8 mouse cellular contexts compared by ENCODE assay signal in the genomic region with DNA sequence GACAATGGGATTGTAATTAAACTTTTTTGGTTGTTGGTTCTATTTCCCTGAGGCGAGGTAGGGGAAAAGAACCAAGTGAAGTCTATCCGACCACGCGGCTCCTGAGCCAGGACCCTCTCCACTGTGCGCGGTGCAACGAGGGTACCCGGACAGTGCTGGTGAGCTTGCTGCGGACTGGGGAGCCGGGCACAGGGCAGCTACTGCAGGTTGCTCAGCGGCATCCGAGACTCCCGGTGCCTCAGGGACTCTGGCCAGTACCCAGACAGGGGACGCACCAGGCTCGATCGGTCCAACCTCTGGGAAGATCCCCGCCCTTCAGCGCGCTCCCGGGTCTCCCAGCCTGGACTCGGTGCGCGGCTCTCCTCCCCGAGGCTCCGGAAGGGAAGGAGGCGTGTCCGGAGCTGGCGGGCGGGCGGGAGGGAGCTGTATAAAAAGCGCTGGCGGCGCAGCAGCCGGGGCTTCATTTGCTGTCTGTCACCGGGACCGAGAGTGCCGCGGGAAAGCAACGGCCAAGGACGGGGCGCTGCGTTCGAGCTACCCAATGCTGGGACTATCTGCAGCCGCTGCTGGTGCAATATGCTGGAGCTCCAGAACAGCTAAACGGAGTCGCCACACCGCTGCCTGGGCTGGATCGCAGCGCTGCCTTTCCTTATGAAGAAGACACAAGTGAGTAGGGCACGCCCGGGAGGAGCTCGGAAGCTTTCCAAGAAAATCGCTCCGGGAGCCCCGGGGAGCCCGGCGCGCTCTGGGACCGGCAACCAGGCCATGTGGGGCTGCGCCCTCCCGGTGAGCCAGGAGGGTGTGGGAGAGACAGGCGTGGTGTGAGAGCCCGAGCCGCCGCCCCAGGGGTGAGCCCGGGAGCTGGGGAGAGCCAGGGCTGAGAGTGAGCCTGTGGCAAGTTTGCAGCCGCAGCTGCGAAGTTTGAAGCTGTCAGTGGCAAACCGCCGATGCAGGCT. TPM values are rescaled to one million over a fixed set of nuclear protein-coding genes. Genes with fewer than 3 reads are reported as not detected.
A peak's percentile ranks its signal among the peaks of the same experiment; 100 is the strongest.
DNase-seq lines count a peak whose midpoint lies in the region; ATAC-seq and TF ChIP-seq lines count a peak whose summit lies in the region.

Kitl (plus strand) TSS at position 261 of the 956 bp plus-strand sequence.

- peaks cover 36% of the 10 kb centered on the region for H3K4me1 ChIP-seq in forebrain, embryonic 13.5 days
- H3K4me1 ChIP-seq in heart, embryonic 16.5 days (ENCODE audit: control insufficient read depth, insufficient read depth, low read length): peaks cover 22% of the 10 kb centered on the region
- no peaks in the 10 kb centered on the region for H3K4me1 ChIP-seq in liver, embryonic 16.5 days (ENCODE audit: control insufficient read depth, low read depth, low read length)
- peaks cover 33% of the 10 kb centered on the region for H3K4me1 ChIP-seq in neural tube, embryonic 13.5 days (replicated peaks)

- H3K4me2 ChIP-seq in forebrain, embryonic 13.5 days: peak within 1 kb of the TSS; percentile 99
- peak within 1 kb of the TSS; percentile 91 for H3K4me2 ChIP-seq in heart, embryonic 16.5 days (ENCODE audit: low read depth, low read length)
- H3K4me2 ChIP-seq in liver, embryonic 16.5 days (ENCODE audit: low read depth, low read length): peak within 1 kb of the TSS; percentile 47
- peak within 1 kb of the TSS; percentile 84 for H3K4me2 ChIP-seq in neural tube, embryonic 13.5 days

- peak within 1 kb of the TSS; percentile 71 for H3K4me3 ChIP-seq in C2C12 (ENCODE audit: insufficient read depth, poor library complexity, severe bottlenecking)
- H3K4me3 ChIP-seq in forebrain, embryonic 13.5 days: peak within 1 kb of the TSS; percentile 72
- peak within 1 kb of the TSS; percentile 65 for H3K4me3 ChIP-seq in heart, embryonic 16.5 days (ENCODE audit: low read length)
- peak within 1 kb of the TSS; percentile 61 for H3K4me3 ChIP-seq in liver, embryonic 16.5 days (ENCODE audit: low read depth, low read length)
- H3K4me3 ChIP-seq in neural tube, embryonic 13.5 days: peak within 1 kb of the TSS; percentile 58

- H3ac ChIP-seq in C2C12 (ENCODE audit: control insufficient read depth, insufficient read length, low read depth): peak within 1 kb of the TSS; percentile 68

- TF ChIP-seq POLR2A in brain, embryonic 14.5 days (IDR thresholded peaks at IDR 0.05; ENCODE audit: borderline replicate concordance, extremely low read depth, insufficient read depth, insufficient read length, poor library complexity, severe bottlenecking): peak; percentile 29; the same call in 1 of the 2 replicates

- peak within 1 kb of the TSS; percentile 78 for H3K9ac ChIP-seq in forebrain, embryonic 13.5 days
- peak within 1 kb of the TSS; percentile 88 for H3K9ac ChIP-seq in heart, embryonic 16.5 days (ENCODE audit: low read length)
- peak within 1 kb of the TSS; percentile 47 for H3K9ac ChIP-seq in liver, embryonic 16.5 days (ENCODE audit: low read depth, low read length)
- peak within 1 kb of the TSS; percentile 71 for H3K9ac ChIP-seq in neural tube, embryonic 13.5 days

- WGBS in forebrain, embryonic 13.5 days: under 1% methylated on average over 70 of the region's 70 CpGs
- WGBS in heart, embryonic 16.5 days: under 1% methylated on average over 67 of the region's 70 CpGs
- WGBS in liver, embryonic 16.5 days (ENCODE audit: insufficient replicate concordance): under 1% methylated on average over 60 of the region's 70 CpGs
- WGBS in neural tube, embryonic 13.5 days: under 1% methylated on average over 70 of the region's 70 CpGs

- H3K36me3 ChIP-seq in C2C12 (ENCODE audit: control insufficient read depth, insufficient read depth): no peaks in the 10 kb centered on the region
- H3K36me3 ChIP-seq in forebrain, embryonic 13.5 days (ENCODE audit: poor library complexity, severe bottlenecking): no peaks in the 10 kb centered on the region
- no peaks in the 10 kb centered on the region for H3K36me3 ChIP-seq in heart, embryonic 16.5 days (ENCODE audit: control insufficient read depth, insufficient read depth)
- no peaks in the 10 kb centered on the region for H3K36me3 ChIP-seq in liver, embryonic 16.5 days (ENCODE audit: control insufficient read depth, insufficient read depth)
- no peaks in the 10 kb centered on the region for H3K36me3 ChIP-seq in neural tube, embryonic 13.5 days

- TF ChIP-seq CTCF in C2C12 (IDR thresholded peaks at IDR 0.05; ENCODE audit: control insufficient read depth, insufficient read depth, insufficient read length): no peak
- TF ChIP-seq CTCF in brain, embryonic 14.5 days (IDR thresholded peaks at IDR 0.05; ENCODE audit: borderline replicate concordance, extremely low read depth, insufficient read depth, insufficient read length): no peak

- peaks cover 43% of the 10 kb centered on the region for H3K79me2 ChIP-seq in C2C12 (ENCODE audit: control insufficient read depth, insufficient read depth)

- peak; percentile 84 for DNase-seq in brain, embryonic 14.5 days (ENCODE audit: low read depth)
- DNase-seq in kidney, postnatal 25 days: peak; percentile 83 to 92
- peak; percentile 31 for DNase-seq in thymus, postnatal 4 days

- peaks cover 13% of the 10 kb centered on the region for H3K79me3 ChIP-seq in C2C12 (ENCODE audit: low read depth)

- peak within 1 kb of the TSS; percentile 70 for H3K27ac ChIP-seq in forebrain, embryonic 13.5 days
- peak within 1 kb of the TSS; percentile 89 for H3K27ac ChIP-seq in heart, embryonic 16.5 days (ENCODE audit: low read length)
- peak within 1 kb of the TSS; percentile 18 for H3K27ac ChIP-seq in liver, embryonic 16.5 days (ENCODE audit: low read length)
- H3K27ac ChIP-seq in neural tube, embryonic 13.5 days (replicated peaks): peak within 1 kb of the TSS; percentile 63

- no peaks in the 10 kb centered on the region for H3K27me3 ChIP-seq in C2C12 (ENCODE audit: control insufficient read depth, insufficient read depth, insufficient read length)
- peaks cover 28% of the 10 kb centered on the region for H3K27me3 ChIP-seq in forebrain, embryonic 13.5 days
- H3K27me3 ChIP-seq in heart, embryonic 16.5 days (ENCODE audit: control insufficient read depth, insufficient read depth, low read length): no peaks in the 10 kb centered on the region
- peaks cover 21% of the 10 kb centered on the region for H3K27me3 ChIP-seq in liver, embryonic 16.5 days (ENCODE audit: control insufficient read depth, insufficient read depth, low read depth, low read length)
- H3K27me3 ChIP-seq in neural tube, embryonic 13.5 days: peaks cover 52% of the 10 kb centered on the region

- no peaks in the 10 kb centered on the region for H3K9me3 ChIP-seq in forebrain, embryonic 13.5 days (replicated peaks)
- no peaks in the 10 kb centered on the region for H3K9me3 ChIP-seq in heart, embryonic 16.5 days (replicated peaks; ENCODE audit: control insufficient read depth, low read length)
- no peaks in the 10 kb centered on the region for H3K9me3 ChIP-seq in liver, embryonic 16.5 days (replicated peaks; ENCODE audit: control insufficient read depth, low read length)
- H3K9me3 ChIP-seq in neural tube, embryonic 13.5 days: no peaks in the 10 kb centered on the region

- peak; percentile 82 for ATAC-seq in forebrain, embryonic 13.5 days
- ATAC-seq in heart, embryonic 16.5 days (replicated peaks; ENCODE audit: extremely low read depth, insufficient read depth, low FRiP score): peak; percentile 93
- peak; percentile 91 for ATAC-seq in liver, embryonic 16.5 days (ENCODE audit: low read depth)
- ATAC-seq in neural tube, embryonic 13.5 days (ENCODE audit: low read depth): peak; percentile 90

TF ChIP-seq in C2C12, 6 proteins besides CTCF, POLR2A, EP300 and RAD21:
- TF ChIP-seq USF1 (IDR thresholded peaks at IDR 0.05; ENCODE audit: low read depth): no peak
- TF ChIP-seq MYOG (IDR thresholded peaks at IDR 0.05; ENCODE audit: control insufficient read depth, extremely low read depth, insufficient read length): no peak
- no peak for TF ChIP-seq FOSL1 (IDR thresholded peaks at IDR 0.05; ENCODE audit: insufficient read depth, low read length, poor library complexity, severe bottlenecking)
- no peak for TF ChIP-seq CEBPB (IDR thresholded peaks at IDR 0.05; ENCODE audit: low read depth)
- no peak for TF ChIP-seq MAX (IDR thresholded peaks at IDR 0.05)
- no peak for TF ChIP-seq MYOD1 (IDR thresholded peaks at IDR 0.05; ENCODE audit: control insufficient read depth, insufficient read length, low read depth)

RNA-seq across cellular contexts. Expression of gene Kitl, which starts in this region (rescaled TPM):
- 6.8 TPM for polyA plus RNA-seq in C2C12 (2012; fragmentation: generic; extraction: Trizol)
- polyA plus RNA-seq in brain, embryonic 14.5 days (2012; rRNA removed): 21.3 and 26.7 TPM in 2 replicates
- polyA plus RNA-seq in forebrain, embryonic 13.5 days (2015; fragmentation: Nextera tagmentation; extraction: Ambion mirVana): 19.6 and 26.6 TPM in 2 replicates
- polyA plus RNA-seq in heart, embryonic 16.5 days (2015; fragmentation: Nextera tagmentation; extraction: Ambion mirVana): 15.0 and 18.8 TPM in 2 replicates
- 5.6 and 6.3 TPM in 2 replicates for polyA plus RNA-seq in liver, embryonic 16.5 days (2015; fragmentation: Nextera tagmentation; extraction: Ambion mirVana)
- 18.6 and 19.7 TPM in 2 replicates for polyA plus RNA-seq in neural tube, embryonic 13.5 days (2015; fragmentation: Nextera tagmentation; extraction: Ambion mirVana)

Comparison
In these comparisons a context has a peak if more than half of its experiments do, and no peak if none do; other contexts are left out.
1. Peak in every context shown above with its lines: DNase-seq, ATAC-seq, H3K4me3 ChIP-seq and H3K27ac ChIP-seq.
2. DNase-seq: peak in every context shown above with its lines; median percentile 88 in kidney, postnatal 25 days; 84 in brain, embryonic 14.5 days; 31 in thymus, postnatal 4 days.
3. H3K27ac ChIP-seq: peak in every context shown above with its lines; median percentile 89 in heart, embryonic 16.5 days; 70 in forebrain, embryonic 13.5 days; 63 in neural tube, embryonic 13.5 days; 18 in liver, embryonic 16.5 days.
4. H3K4me2 ChIP-seq: peak in every context shown above with its lines; median percentile 99 in forebrain, embryonic 13.5 days; 91 in heart, embryonic 16.5 days; 84 in neural tube, embryonic 13.5 days; 47 in liver, embryonic 16.5 days.